Mouse (Mus musculus) forebrain, embryonic 11.5 days (tissue): ENCODE data around the gene Bcat1. TPM values are rescaled to one million over a fixed set of nuclear protein-coding genes. Genes with fewer than 3 reads are reported as not detected.
A peak's percentile ranks its signal among the peaks of the same experiment; 100 is the strongest.

Experiments
- ATAC-seq: fragments of 200-750 bp; cut with Nextera tagmentation; replicated peaks from 2 replicates; pipeline ENCODE4 v1.8.0; 2017; ENCODE audit warnings: moderate TSS enrichment; ENCODE audit not compliant: low FRiP score
- DNase-seq: peaks from one replicate; pipeline ENCODE4 v3.0.0-alpha.2; 2017; ENCODE audit warnings: low spot score
- H3K27ac ChIP-seq: fragments of 300-500 bp; sonication (generic); 2 replicates; pipeline ENCODE4 v1.5.1; 2014; ENCODE audit warnings: low read depth, low read length
- H3K27me3 ChIP-seq: fragments of 300-500 bp; sonication (generic); 2 replicates; pipeline ENCODE4 v1.6.1; 2014; ENCODE audit warnings: mild to moderate bottlenecking, low read length, mixed read lengths; ENCODE audit not compliant: control insufficient read depth, insufficient read depth
- H3K36me3 ChIP-seq: fragments of 300-500 bp; sonication (generic); 2 replicates; pipeline ENCODE4 v1.6.1; 2014; ENCODE audit warnings: mild to moderate bottlenecking, low read length, moderate library complexity, mixed read lengths; ENCODE audit not compliant: control insufficient read depth, insufficient read depth
- H3K4me1 ChIP-seq: fragments of 300-500 bp; sonication (generic); replicated peaks from 2 replicates; pipeline ENCODE4 v1.6.1; 2014; ENCODE audit warnings: low read length, mixed read lengths; ENCODE audit not compliant: control insufficient read depth, insufficient read depth
- H3K4me2 ChIP-seq: fragments of 300-500 bp; sonication (generic); 2 replicates; pipeline ENCODE4 v1.6.1; 2014; ENCODE audit warnings: low read depth, mild to moderate bottlenecking, low read length, moderate library complexity, mixed read lengths; ENCODE audit not compliant: severe bottlenecking
- H3K4me3 ChIP-seq: fragments of 300-500 bp; sonication (generic); 2 replicates; pipeline ENCODE4 v1.5.1; 2014; ENCODE audit warnings: low read depth, low read length
- H3K9ac ChIP-seq: fragments of 300-500 bp; sonication (generic); 2 replicates; pipeline ENCODE4 v1.6.1; 2014; ENCODE audit warnings: low read length
- H3K9me3 ChIP-seq: fragments of 300-500 bp; sonication (generic); 2 replicates; pipeline ENCODE4 v1.6.1; 2016; ENCODE audit warnings: low read length, mixed read lengths; ENCODE audit not compliant: control insufficient read depth
- WGBS: fragments of 180-500 bp; shearing (Covaris S2); extraction: QIAGEN DNeasy Blood & Tissue Kit; methylation state at CpG from one replicate; pipeline ENCODE4 v1.1.7; 2014; 5-methylcytosine and 5-hydroxymethylcytosine counted together
- polyA plus RNA-seq: library from polyadenylated mRNA; unstranded; fragments of >200 nt; fragmentation: Nextera tagmentation; extraction: Ambion mirVana; gene quantifications from 2 replicates; pipeline ENCODE4 v1.2.1, GENCODE M21; 2014

Bcat1 gene
- polyA plus RNA-seq, 1 experiment from 2014 or later, result 110 TPM

- WGBS, result 34% methylated on average over 10 of the region's 10 CpGs
- Histone ChIP-seq H3K36me3 (no peaks in the 10 kb centered on the region), H3K27ac (peak overlapping the region; percentile 31; the same call in 1 of the 2 replicates), H3K4me3 (no peak overlapping the region), H3K9me3 (no peaks in the 10 kb centered on the region), H3K4me1 (no peaks in the 10 kb centered on the region; the same call in none of the 2 replicates), H3K9ac (no peak overlapping the region), H3K4me2 (no peak overlapping the region), H3K27me3 (no peaks in the 10 kb centered on the region)
- DNase-seq (peak; percentile 70), ATAC-seq (peak; percentile 75)
Observed at GRCm38 (mm10) chr6:144944435-144945365, 131.3 kb downstream of the Bcat1 start.

Other genes with a start within 250 kb of the Bcat1 start
- 2.1 and 3.2 TPM in 2 replicates for gene Lrmp, start 39.5 kb upstream of the Bcat1 start, polyA plus RNA-seq
- 0.48 and 0.73 TPM in 2 replicates for gene Casc1, start 134.8 kb upstream of the Bcat1 start, polyA plus RNA-seq
- gene Etfrf1, start 134.9 kb upstream of the Bcat1 start, polyA plus RNA-seq, result 29.9 and 32.8 TPM in 2 replicates
- gene Kras, start 174.1 kb upstream of the Bcat1 start, polyA plus RNA-seq, result 134 and 144 TPM in 2 replicates